Comparison of ENCODE assay signal across 1 mouse cellular context in genomic region chr17:23653324-23653723, GRCm38 (mm10).
A peak's percentile ranks its signal among the peaks of the same experiment; 100 is the strongest.
TF ChIP-seq lines count a peak whose summit lies in the region.

No protein-coding gene starts in this region.

TF ChIP-seq in CH12.LX, 34 proteins besides CTCF, POLR2A, EP300 and RAD21:
- peak; percentile 12; the same call in 1 of the 2 replicates for TF ChIP-seq SMC3 (IDR thresholded peaks at IDR 0.05; ENCODE audit: low read depth, low read length)
- no peak for TF ChIP-seq MEF2A (IDR thresholded peaks at IDR 0.05; ENCODE audit: borderline replicate concordance, low read depth, low read length)
- TF ChIP-seq ZNF384 (IDR thresholded peaks at IDR 0.05; ENCODE audit: low read depth, low read length), result peak; percentile 38; the same call in 1 of the 2 replicates
